Mouse (Mus musculus) neural tube, embryonic 14.5 days (tissue): ENCODE data around the gene Megf8. TPM values are rescaled to one million over a fixed set of nuclear protein-coding genes. Genes with fewer than 3 reads are reported as not detected.

Experiments used
- ATAC-seq: fragments of 200-750 bp; cut with Nextera tagmentation; 2 replicates; pipeline ENCODE4 v1.8.0; 2017; ENCODE audit warnings: low read depth, mild to moderate bottlenecking, moderate TSS enrichment, moderate library complexity
- H3K27ac ChIP-seq: fragments of 300-500 bp; sonication (generic); 2 replicates; pipeline ENCODE4 v1.5.1; 2014; ENCODE audit warnings: low read depth, mild to moderate bottlenecking, control low read depth, low read length, moderate library complexity, mixed read lengths
- H3K27me3 ChIP-seq: fragments of 300-500 bp; sonication (generic); 2 replicates; pipeline ENCODE4 v1.6.1; 2014; ENCODE audit warnings: low read length; ENCODE audit not compliant: control insufficient read depth, insufficient read depth
- H3K36me3 ChIP-seq: fragments of 300-500 bp; sonication (generic); 2 replicates; pipeline ENCODE4 v1.6.1; 2014; ENCODE audit warnings: low read length, mixed read lengths; ENCODE audit not compliant: control insufficient read depth, insufficient read depth
- H3K4me1 ChIP-seq: fragments of 300-500 bp; sonication (generic); 2 replicates; pipeline ENCODE4 v1.6.1; 2014; ENCODE audit warnings: low read length; ENCODE audit not compliant: control insufficient read depth, insufficient read depth
- H3K4me2 ChIP-seq: fragments of 300-500 bp; sonication (generic); 2 replicates; pipeline ENCODE4 v1.6.1; 2014; ENCODE audit warnings: mild to moderate bottlenecking, low read depth, low read length, control low read depth
- H3K4me3 ChIP-seq: fragments of 300-500 bp; sonication (generic); 2 replicates; pipeline ENCODE4 v1.5.1; 2014; ENCODE audit warnings: low read depth, low read length, control low read depth, mixed read lengths
- H3K9ac ChIP-seq: fragments of 300-500 bp; sonication (generic); replicated peaks from 2 replicates; pipeline ENCODE4 v1.6.1; 2014; ENCODE audit warnings: low read depth, mild to moderate bottlenecking, control low read depth, low read length, mixed read lengths
- H3K9me3 ChIP-seq: fragments of 300-500 bp; sonication (generic); 2 replicates; pipeline ENCODE4 v1.6.1; 2016; ENCODE audit warnings: low read length; ENCODE audit not compliant: control insufficient read depth
- WGBS: fragments of 180-500 bp; shearing (Covaris S2); extraction: QIAGEN DNeasy Blood & Tissue Kit; methylation state at CpG from one replicate; pipeline ENCODE4 v1.1.7; 2014; 5-methylcytosine and 5-hydroxymethylcytosine counted together
- polyA plus RNA-seq: library from polyadenylated mRNA; unstranded; fragments of >200 nt; fragmentation: Nextera tagmentation; extraction: Ambion mirVana; gene quantifications from 2 replicates; pipeline ENCODE4 v1.2.1, GENCODE M21; 2014

Megf8 gene
- polyA plus RNA-seq, 1 experiment from 2014 or later, result 22.6 TPM

GRCm38 (mm10) chr7:25385259-25385658 is 68.3 kb downstream of the Megf8 start:
- H3K4me3 ChIP-seq, result no peak overlapping the region
- peaks cover 5% of the 10 kb centered on the region; the same call in 1 of the 2 replicates for H3K4me1 ChIP-seq
- no peak overlapping the region for H3K9ac ChIP-seq
- H3K27me3 ChIP-seq, result no peaks in the 10 kb centered on the region
- no peak for ATAC-seq
- peaks cover 49% of the 10 kb centered on the region for H3K36me3 ChIP-seq
- no peak overlapping the region for H3K27ac ChIP-seq
- H3K9me3 ChIP-seq, result no peaks in the 10 kb centered on the region
- 89% methylated on average over 12 of the region's 12 CpGs for WGBS
- no peak overlapping the region for H3K4me2 ChIP-seq

GRCm38 (mm10) chr7:25385850-25386555 is 69.0 kb downstream of the Megf8 start:
- Histone ChIP-seq H3K4me1 (peaks cover 7% of the 10 kb centered on the region; the same call in 1 of the 2 replicates), H3K9me3 (no peaks in the 10 kb centered on the region), H3K27me3 (no peaks in the 10 kb centered on the region), H3K4me2 (no peak overlapping the region), H3K27ac (peak overlapping the region; percentile 34; the same call in 1 of the 2 replicates), H3K4me3 (no peak overlapping the region), H3K36me3 (peaks cover 49% of the 10 kb centered on the region), H3K9ac (0 out of 2 replicates have a peak overlapping the region, but pooled peaks have one; percentile 25)
- 88% methylated on average over 12 of the region's 12 CpGs for WGBS
- ATAC-seq, result no peak

GRCm38 (mm10) chr7:25387811-25388440 is 71.0 kb downstream of the Megf8 start:
- H3K9me3 ChIP-seq, result no peaks in the 10 kb centered on the region
- H3K27ac ChIP-seq, result no peak overlapping the region
- H3K4me1 ChIP-seq, result peaks cover 7% of the 10 kb centered on the region; the same call in 1 of the 2 replicates
- no peak overlapping the region for H3K4me2 ChIP-seq
- no peak for ATAC-seq
- peaks cover 37% of the 10 kb centered on the region for H3K36me3 ChIP-seq
- 96% methylated on average over 18 of the region's 18 CpGs for WGBS
- H3K4me3 ChIP-seq, result no peak overlapping the region
- no peaks in the 10 kb centered on the region for H3K27me3 ChIP-seq
- no peak overlapping the region for H3K9ac ChIP-seq

GRCm38 (mm10) chr7:25388916-25389315 is 72.0 kb downstream of the Megf8 start:
- Histone ChIP-seq H3K27ac (no peak overlapping the region), H3K4me3 (no peak overlapping the region), H3K4me1 (peaks cover 16% of the 10 kb centered on the region), H3K4me2 (no peak overlapping the region), H3K27me3 (no peaks in the 10 kb centered on the region), H3K9me3 (no peaks in the 10 kb centered on the region), H3K36me3 (peaks cover 27% of the 10 kb centered on the region), H3K9ac (no peak overlapping the region)
- ATAC-seq, result no peak
- WGBS, result 87% methylated on average over 7 of the region's 7 CpGs

GRCm38 (mm10) chr7:25390054-25390770 is 73.2 kb downstream of the Megf8 start:
- 50% methylated on average over 8 of the region's 8 CpGs for WGBS
- H3K36me3 ChIP-seq, result peaks cover 19% of the 10 kb centered on the region
- H3K4me2 ChIP-seq, result no peak overlapping the region
- no peak overlapping the region for H3K9ac ChIP-seq
- ATAC-seq, result no peak
- H3K27ac ChIP-seq, result no peak overlapping the region
- H3K27me3 ChIP-seq, result no peaks in the 10 kb centered on the region
- H3K4me1 ChIP-seq, result peaks cover 26% of the 10 kb centered on the region
- no peak overlapping the region for H3K4me3 ChIP-seq
- H3K9me3 ChIP-seq, result no peaks in the 10 kb centered on the region

GRCm38 (mm10) chr7:25390986-25391385 is 74.0 kb downstream of the Megf8 start:
- no peak overlapping the region for H3K4me3 ChIP-seq
- no peak overlapping the region for H3K9ac ChIP-seq
- no peaks in the 10 kb centered on the region for H3K27me3 ChIP-seq
- H3K4me2 ChIP-seq, result no peak overlapping the region
- H3K27ac ChIP-seq, result no peak overlapping the region
- WGBS, result 71% methylated on average over 2 of the region's 2 CpGs
- H3K4me1 ChIP-seq, result peaks cover 26% of the 10 kb centered on the region
- H3K9me3 ChIP-seq, result no peaks in the 10 kb centered on the region
- peaks cover 13% of the 10 kb centered on the region for H3K36me3 ChIP-seq
- ATAC-seq, result no peak

GRCm38 (mm10) chr7:25391856-25392453 is 75.0 kb downstream of the Megf8 start:
- no peak overlapping the region for H3K27ac ChIP-seq
- peaks cover 30% of the 10 kb centered on the region for H3K4me1 ChIP-seq
- no peak overlapping the region for H3K4me2 ChIP-seq
- peaks cover 13% of the 10 kb centered on the region for H3K36me3 ChIP-seq
- H3K9ac ChIP-seq, result no peak overlapping the region
- H3K9me3 ChIP-seq, result no peaks in the 10 kb centered on the region
- no peak for ATAC-seq
- no peaks in the 10 kb centered on the region for H3K27me3 ChIP-seq
- WGBS, result 70% methylated on average over 2 of the region's 2 CpGs
- H3K4me3 ChIP-seq, result no peak overlapping the region

GRCm38 (mm10) chr7:25392851-25393250 is 75.9 kb downstream of the Megf8 start:
- Histone ChIP-seq H3K27ac (no peak overlapping the region), H3K4me1 (peaks cover 30% of the 10 kb centered on the region), H3K9ac (no peak overlapping the region), H3K9me3 (no peaks in the 10 kb centered on the region), H3K4me2 (no peak overlapping the region), H3K36me3 (peaks cover 7% of the 10 kb centered on the region; the same call in 1 of the 2 replicates), H3K4me3 (no peak overlapping the region), H3K27me3 (no peaks in the 10 kb centered on the region)
- ATAC-seq, result no peak
- 49% methylated on average over 7 of the region's 7 CpGs for WGBS
